In the genomic region with DNA sequence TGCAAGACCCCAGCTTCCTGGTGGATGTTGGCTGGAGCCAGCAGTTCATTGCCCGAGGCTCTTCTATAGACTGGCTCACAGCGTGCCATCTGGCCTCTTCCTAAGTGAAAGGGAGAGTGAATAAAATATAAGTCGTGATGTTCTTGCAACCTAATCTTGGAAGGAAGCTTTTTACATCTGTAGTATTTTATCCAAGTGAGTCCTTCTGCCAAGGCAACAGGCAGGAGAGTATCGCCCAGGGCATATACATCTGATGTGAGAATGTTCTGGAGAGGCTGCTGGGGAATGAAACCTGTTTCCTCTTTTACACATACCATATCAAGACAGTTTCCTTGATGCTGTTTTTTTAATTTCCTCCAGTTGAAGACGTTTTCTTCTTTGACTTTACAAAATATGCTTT, we compare ENCODE assay signal across 18 mouse cellular contexts.
DNase-seq lines count a peak whose midpoint lies in the region; ATAC-seq and TF ChIP-seq lines count a peak whose summit lies in the region.
"Had no signal": no experiment of that assay in that cellular context is flagged by ENCODE, and none has a peak within 500 bp of the region (broad histone marks: within the 10 kb centered on the region; RNA-seq: fewer than 3 reads in every experiment).

No protein-coding gene starts in this region.

- no peaks in the 10 kb centered on the region for H3K27me3 ChIP-seq in embryonic facial prominence, embryonic 11.5 days (ENCODE audit: control insufficient read depth, insufficient read depth, low read length)
- H3K27me3 ChIP-seq: hindbrain, embryonic 15.5 days had no signal

- intact Hi-C loops in left cerebral cortex, adult 2 months (cut with DNase I) = no loop called here
- intact Hi-C loops in left cerebral cortex, postnatal 25 days (cut with DNase I) = no loop called here

- H3K4me2 ChIP-seq in embryonic facial prominence, embryonic 11.5 days (ENCODE audit: low read depth, low read length) = no peak overlapping the region
- H3K4me2 ChIP-seq: hindbrain, embryonic 15.5 days had no signal

- no peak overlapping the region for H3K27ac ChIP-seq in left cerebral cortex, adult 2 months
- no peak overlapping the region for H3K27ac ChIP-seq in embryonic facial prominence, embryonic 11.5 days (replicated peaks; ENCODE audit: low read depth, low read length)
- H3K27ac ChIP-seq: heart, embryonic 10.5 days; hindbrain, embryonic 15.5 days; kidney, postnatal 0 days; macrophage; stomach, postnatal 0 days had no signal

- ATAC-seq in embryonic facial prominence, embryonic 11.5 days (replicated peaks; ENCODE audit: insufficient number of reproducible peaks, low FRiP score, low TSS enrichment, low read depth) = no peak
- ATAC-seq in granulocyte monocyte progenitor cell, adult 5-6 weeks (replicated peaks; ENCODE audit: poor library complexity, severe bottlenecking) = no peak

- WGBS in embryonic facial prominence, embryonic 11.5 days = 54% methylated on average over 5 of the region's 5 CpGs

- peak; percentile 7 for DNase-seq in left cerebral cortex, adult 11 months (ENCODE audit: low spot score)
- DNase-seq in left cerebral cortex, adult 2 months (ENCODE audit: extremely low spot score in 1 of 2, low spot score in 2 of 2) = no peak
- DNase-seq in brain, embryonic 14.5 days (ENCODE audit: low read depth) = peak; percentile 49
- peak; percentile 4 for DNase-seq in embryonic facial prominence, embryonic 11.5 days (ENCODE audit: low spot score)
- DNase-seq in left cerebral cortex, postnatal 25 days (ENCODE audit: low spot score in 2 of 2) = peak; percentile 6 to 58
- no peak for DNase-seq in testis, postnatal 10 days (ENCODE audit: low spot score)
- DNase-seq in urinary bladder, postnatal 4 days (ENCODE audit: low spot score in 2 of 2) = no peak
- DNase-seq: adrenal gland, adult 2 months; cerebellum, adult 9-10 months; heart, postnatal 4 days; kidney, adult 2 months; thymus, postnatal 14 days had no signal

- no peaks in the 10 kb centered on the region for H3K9me3 ChIP-seq in embryonic facial prominence, embryonic 11.5 days (replicated peaks; ENCODE audit: control insufficient read depth, low read length)
- H3K9me3 ChIP-seq: heart, embryonic 10.5 days; hindbrain, embryonic 15.5 days had no signal

- no peak for TF ChIP-seq CTCF in left cerebral cortex, adult 2 months (IDR thresholded peaks at IDR 0.05)
- no peak for TF ChIP-seq CTCF in brain, embryonic 14.5 days (IDR thresholded peaks at IDR 0.05; ENCODE audit: borderline replicate concordance, extremely low read depth, insufficient read depth, insufficient read length)

- H3K4me1 ChIP-seq in embryonic facial prominence, embryonic 11.5 days (ENCODE audit: control insufficient read depth, insufficient read depth, low read length) = no peaks in the 10 kb centered on the region
- H3K4me1 ChIP-seq: heart, embryonic 10.5 days; hindbrain, embryonic 15.5 days had no signal

- TF ChIP-seq POLR2A in brain, embryonic 14.5 days (IDR thresholded peaks at IDR 0.05; ENCODE audit: borderline replicate concordance, extremely low read depth, insufficient read depth, insufficient read length, poor library complexity, severe bottlenecking) = no peak

- H3K36me3 ChIP-seq in embryonic facial prominence, embryonic 11.5 days (replicated peaks; ENCODE audit: control insufficient read depth, insufficient read depth, low read depth, low read length) = no peaks in the 10 kb centered on the region
- H3K36me3 ChIP-seq: heart, embryonic 10.5 days; hindbrain, embryonic 15.5 days had no signal

- H3K9ac ChIP-seq in embryonic facial prominence, embryonic 11.5 days (replicated peaks; ENCODE audit: low read length) = no peak overlapping the region
- H3K9ac ChIP-seq: hindbrain, embryonic 15.5 days had no signal

- no peak overlapping the region for H3K4me3 ChIP-seq in left cerebral cortex, adult 2 months
- H3K4me3 ChIP-seq in embryonic facial prominence, embryonic 11.5 days (ENCODE audit: low read depth, low read length) = no peak overlapping the region
- H3K4me3 ChIP-seq: heart, embryonic 10.5 days; hindbrain, embryonic 15.5 days had no signal

Comparison
In these comparisons a context has a peak if more than half of its experiments do, and no peak if none do; other contexts are left out.
1. DNase-seq: peak in left cerebral cortex, adult 11 months (single experiment), brain, embryonic 14.5 days (single experiment), embryonic facial prominence, embryonic 11.5 days (single experiment) and left cerebral cortex, postnatal 25 days (2 of 2); none in left cerebral cortex, adult 2 months (0 of 2), testis, postnatal 10 days (single experiment) and urinary bladder, postnatal 4 days (0 of 2).